Mouse (Mus musculus) spleen, postnatal 4 days (tissue): ENCODE data around the gene Ubac2.

Experiments
- DNase-seq, 2 experiments: peaks; one replicate each; pipeline ENCODE4 v3.0.0; 2022; ENCODE audit warnings: low spot score in 2 of 2

The Ubac2 gene

GRCm38 (mm10) chr14:122000346-122001105 lies 122.1 kb downstream of the Ubac2 start:
- DNase-seq: no peak

- DNase-seq: no peak
Measured at GRCm38 (mm10) chr14:122002224-122002623, 123.8 kb downstream of the Ubac2 start.

DNA sequence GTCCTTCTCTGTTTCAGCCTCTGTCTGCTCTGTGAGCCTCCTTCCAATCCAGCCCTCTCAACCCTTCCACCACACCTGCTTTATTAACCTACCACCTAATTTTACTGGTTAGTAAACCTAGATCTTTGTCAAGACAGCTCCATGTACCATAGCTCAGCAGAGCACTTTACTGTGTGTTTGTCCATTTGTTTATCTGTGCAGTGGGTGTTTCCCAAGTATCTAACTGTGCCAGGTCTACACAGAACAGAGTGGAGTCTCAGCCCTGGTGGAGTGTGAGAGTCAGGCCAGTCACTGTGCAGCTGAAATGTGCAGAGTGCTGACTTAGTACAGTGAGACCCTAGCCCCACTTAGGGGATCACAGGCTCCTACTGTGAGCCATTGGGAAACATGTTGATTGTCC lies 125.4 kb downstream of the Ubac2 start:
- DNase-seq: no peak

DNA sequence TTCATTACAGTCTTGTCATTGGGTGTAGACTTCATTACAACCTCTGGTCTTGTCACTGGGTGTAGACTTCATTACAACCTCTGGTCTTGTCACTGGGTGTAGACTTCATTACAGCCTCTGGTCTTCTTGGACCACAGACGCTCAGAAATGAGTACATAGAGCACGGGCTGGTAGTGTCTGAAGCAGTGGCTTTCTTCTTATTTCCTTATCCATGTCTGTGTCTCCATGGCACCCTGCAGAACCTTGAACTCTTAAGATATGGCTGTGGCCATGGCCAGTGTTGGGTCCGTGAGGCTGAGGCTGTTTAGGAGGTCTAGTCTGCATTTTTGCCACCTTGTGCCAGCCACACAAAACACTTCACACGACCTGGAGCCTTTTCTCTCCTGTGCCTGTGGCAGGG lies 129.8 kb downstream of the Ubac2 start:
- no peak for DNase-seq

GRCm38 (mm10) chr14:122009502-122009901 lies 131.1 kb downstream of the Ubac2 start:
- peak in 1 of 2 experiments; percentile 50 for DNase-seq

- DNase-seq: no peak
Measured at GRCm38 (mm10) chr14:122010301-122010700, 131.9 kb downstream of the Ubac2 start.

GRCm38 (mm10) chr14:122011768-122012167 lies 133.3 kb downstream of the Ubac2 start:
- DNase-seq: no peak

DNA sequence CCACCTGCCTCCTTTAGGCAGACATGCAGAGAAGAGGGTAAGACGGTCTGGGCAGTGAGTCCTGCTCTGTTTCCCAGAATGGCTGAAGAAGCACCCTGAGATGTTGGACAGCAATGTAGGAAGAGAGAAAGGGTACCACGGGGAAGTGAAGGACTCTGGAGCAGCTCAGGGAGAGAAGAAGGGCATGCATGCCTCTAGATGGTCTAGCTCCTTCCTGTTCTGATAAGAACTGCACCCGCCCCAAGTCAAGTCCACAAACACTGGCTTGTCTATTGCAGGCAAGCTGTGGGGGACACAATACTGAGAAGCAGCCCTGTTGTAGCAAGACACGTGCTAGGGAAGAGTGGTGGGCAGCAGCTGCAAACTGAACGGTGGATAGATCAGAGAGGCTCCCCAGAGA lies 133.8 kb downstream of the Ubac2 start:
- DNase-seq: no peak

DNA sequence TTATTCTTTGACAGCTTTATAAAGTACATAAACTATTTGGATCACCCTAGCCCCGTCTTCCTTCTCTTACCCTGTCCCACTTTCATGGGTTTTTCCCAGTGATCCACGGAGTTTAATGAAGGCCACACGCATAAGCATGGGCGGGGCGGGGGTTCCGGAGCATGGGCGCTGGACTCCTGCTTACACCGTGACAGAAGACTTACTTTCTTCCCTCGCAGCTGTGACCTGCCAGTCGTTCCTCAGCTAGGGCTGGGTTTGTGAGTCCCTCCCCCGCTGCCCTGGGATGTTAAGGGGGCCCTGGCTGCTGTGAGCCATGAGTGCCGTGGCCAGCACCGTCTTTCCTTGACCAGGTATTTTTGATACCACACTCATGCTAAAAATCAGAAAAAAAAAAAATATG lies 134.4 kb downstream of the Ubac2 start:
- peak; percentile 35 to 77 for DNase-seq

DNA sequence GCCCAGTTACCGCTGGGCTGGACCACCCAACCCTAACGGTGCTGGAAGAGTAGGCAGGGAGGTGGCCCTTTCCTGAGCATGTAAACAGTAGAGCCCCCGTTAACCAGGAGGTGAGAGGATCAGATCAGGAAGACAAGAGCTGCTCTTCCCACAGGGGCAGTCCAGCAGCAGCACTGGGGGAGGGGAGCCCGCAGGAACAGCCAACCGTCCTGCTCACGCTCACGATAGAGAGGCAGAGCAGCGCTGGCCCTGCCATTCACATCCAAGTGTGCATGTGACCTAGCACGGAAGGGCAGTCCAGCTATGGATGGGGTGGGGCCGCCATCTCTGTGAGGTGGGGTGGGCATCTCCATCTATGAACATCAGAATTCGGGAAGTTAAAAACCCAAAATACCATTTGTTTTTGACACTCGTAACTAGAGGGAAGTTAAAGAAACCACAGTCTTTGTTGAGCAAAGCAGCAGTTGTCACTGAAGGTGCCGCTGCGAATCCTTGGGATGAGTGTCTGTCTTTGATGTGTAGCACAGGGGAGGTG lies 135.1 kb downstream of the Ubac2 start:
- peak; percentile 56 to 78 for DNase-seq

- DNase-seq: no peak
Measured at GRCm38 (mm10) chr14:122017958-122018357, 139.5 kb downstream of the Ubac2 start.

DNA sequence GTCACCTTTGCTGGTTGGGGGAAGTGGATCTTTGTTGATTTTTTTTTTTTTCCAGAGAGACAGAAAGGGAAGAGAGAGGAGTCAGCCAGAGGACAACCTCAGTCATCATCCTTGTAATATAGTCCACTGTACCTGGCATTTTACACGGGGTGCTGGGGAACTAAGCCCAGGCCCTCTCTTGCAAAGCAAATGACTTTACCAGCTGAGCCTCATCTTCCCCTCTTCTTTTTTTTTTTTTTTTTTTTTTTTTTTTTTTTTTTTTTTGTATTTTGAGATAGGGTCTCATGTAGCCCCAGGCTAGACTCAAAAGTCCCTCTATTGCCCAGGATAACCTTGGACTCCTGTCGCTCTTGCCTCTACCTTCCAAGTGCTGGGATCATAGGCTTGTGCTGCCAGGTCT lies 141.0 kb downstream of the Ubac2 start:
- DNase-seq: no peak

DNA sequence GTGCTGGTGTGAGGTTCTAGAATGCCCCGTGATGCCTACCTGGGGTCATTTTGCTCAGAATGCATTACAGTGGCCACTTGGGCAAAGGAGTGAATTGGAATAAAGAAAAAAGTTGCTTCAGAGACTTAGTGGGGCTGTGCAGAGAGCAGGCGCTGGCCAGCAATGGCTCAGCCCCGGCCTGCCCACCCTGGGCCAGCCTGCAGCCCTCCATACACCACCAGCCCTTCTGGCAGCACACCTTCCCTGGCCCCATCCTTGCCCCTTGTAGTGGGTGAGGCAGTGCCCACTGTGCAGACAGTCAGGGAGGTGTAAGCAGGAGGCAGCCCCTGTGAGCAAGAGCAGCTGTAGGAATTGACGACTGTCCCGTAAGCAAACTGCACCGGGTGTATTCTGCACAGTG lies 142.1 kb downstream of the Ubac2 start:
- no peak for DNase-seq

DNA sequence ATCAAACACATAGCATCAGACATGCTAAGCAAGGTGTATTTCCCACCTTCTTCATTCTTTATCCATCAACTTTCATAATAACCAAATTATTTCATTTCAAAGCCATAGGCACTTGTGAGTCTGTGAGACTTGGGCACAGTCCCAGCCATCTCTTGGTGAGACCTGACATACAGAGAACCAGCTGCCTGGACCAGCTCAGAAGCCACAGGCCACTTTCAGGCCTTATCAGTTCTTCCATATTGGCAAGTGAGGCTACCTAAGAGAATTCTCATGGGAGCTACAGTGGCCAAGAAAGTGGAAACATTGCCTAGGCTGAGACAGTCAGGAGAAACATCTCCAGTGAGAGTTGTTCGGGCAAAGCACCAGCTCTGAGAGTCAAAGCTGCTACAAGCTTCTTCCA lies 144.6 kb downstream of the Ubac2 start:
- DNase-seq: no peak

DNA sequence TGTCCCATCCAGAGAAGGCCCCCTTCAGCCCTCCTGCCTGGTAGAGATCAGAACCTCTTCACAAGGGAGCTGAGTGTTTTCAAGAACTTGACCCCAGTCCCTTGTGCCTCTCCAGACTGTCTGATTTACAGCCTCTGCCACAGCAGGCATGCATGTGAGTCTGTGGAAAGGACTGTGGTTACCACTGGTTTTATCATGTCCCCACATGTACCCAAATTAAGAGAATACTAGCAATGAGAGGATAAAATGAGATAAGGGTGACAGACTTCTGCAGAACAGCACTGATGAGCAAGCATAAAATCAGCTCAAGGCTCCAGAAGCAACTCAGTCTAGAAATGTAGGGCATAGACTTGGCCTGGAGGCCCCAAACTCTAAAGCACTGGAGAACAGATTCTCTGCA lies 145.5 kb downstream of the Ubac2 start:
- DNase-seq: no peak

DNA sequence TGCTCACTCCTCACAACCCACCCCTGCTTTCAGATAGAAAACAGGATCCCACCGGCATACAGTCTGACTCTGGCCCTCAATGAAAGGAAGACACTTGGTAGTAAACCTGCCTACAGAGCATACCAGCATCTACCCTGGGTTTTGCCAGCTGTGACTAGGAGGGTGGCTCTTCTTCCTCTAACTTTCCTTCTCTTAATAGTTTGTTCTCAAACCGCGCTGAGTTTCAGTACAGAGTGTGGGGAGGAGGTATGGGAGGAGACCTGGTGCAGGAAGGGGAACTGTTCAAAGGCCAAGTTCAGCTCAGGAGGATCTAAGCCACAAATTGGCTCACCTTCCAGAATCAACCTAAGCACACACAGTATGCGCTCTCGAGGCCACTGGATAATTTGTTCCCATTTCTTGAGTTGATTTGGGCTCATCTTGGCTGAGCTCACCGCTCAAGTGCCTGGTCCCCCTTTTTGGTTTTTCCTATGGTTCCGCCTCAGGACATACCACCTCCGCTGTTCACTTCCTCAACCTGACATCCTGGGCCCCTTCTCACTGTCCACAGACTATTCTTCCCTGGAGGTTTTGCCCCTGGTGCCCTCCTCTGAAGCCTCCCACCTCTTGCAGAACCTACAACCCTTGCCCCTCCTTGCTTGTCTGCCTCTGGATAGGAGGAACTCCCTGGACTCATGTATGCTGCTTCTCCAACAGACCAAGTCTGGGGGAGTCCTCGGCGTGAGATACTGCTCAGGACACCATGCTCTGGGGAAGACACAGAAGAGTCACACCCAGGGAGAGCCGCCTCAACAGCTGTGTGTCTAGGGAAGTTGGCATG lies 150.7 kb downstream of the Ubac2 start:
- DNase-seq: no peak

GRCm38 (mm10) chr14:122029851-122030250 lies 151.4 kb downstream of the Ubac2 start:
- DNase-seq: no peak

- no peak for DNase-seq
Measured at GRCm38 (mm10) chr14:122032045-122032444, 153.6 kb downstream of the Ubac2 start.

DNA sequence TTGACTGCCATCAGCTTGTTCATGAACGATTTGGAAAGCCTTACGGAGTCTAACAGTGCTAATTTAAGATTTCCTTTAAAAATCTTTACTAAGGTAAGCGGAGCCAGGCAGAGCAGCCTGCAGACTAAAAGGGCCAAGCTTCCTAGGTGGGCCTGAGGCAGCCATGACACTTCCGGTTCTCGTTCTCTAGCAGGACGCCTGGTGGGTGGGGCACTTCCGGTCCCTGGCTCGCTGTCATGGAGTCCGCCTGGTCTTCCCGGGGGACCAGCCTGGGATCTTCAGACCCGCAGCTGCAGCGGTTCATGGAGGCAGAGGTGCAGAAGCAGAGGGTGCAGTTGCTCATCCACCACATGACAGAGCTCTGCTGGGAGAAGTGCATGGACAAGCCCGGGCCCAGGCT lies 156.0 kb downstream of the Ubac2 start, which contains the start of gene Timm8a2:
Gene Timm8a2, plus strand, starts transcription at position 224 of the 400 bp plus-strand sequence.
- DNase-seq: no peak

DNA sequence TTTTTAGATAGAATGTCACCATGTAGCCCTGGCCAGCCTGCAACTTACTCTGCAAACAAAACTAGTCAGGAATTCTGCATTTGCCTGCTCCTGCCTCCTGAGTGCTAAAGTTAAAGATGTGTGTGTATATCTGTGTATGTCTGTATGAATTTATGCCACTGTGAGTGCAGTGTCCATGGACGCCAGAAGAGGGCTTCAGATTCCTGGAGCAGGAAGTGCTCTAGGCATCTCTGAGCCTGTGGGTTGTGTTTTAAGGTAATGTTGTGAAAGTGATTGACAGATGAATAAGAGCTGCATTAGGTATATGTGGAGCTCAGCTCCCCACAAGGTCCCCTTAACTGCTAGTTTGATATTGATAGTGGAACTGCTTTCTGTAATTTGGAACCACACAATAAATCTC lies 156.8 kb downstream of the Ubac2 start:
- DNase-seq: no peak

DNA sequence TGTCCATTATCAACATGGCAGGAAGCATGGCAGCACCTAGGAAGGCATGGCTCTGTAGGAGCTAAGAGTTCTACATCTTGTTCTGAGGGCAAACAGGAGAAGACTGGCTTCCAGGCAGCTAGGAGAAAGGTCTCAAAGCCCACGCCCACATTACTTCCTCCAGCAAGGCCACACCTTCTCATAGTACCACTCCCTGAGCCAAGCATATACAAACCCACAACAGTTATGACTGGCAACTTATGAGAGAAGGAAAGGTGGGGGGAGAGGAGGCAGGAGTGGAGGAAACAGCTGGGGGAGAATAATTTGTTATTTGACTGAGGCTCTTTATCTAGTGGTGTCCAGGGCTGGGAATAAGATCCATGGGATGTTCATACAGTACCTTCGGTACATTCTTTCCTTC lies 157.4 kb downstream of the Ubac2 start:
- DNase-seq: no peak

- no peak for DNase-seq
Measured at GRCm38 (mm10) chr14:122038874-122039647, 160.6 kb downstream of the Ubac2 start.
